Mouse (Mus musculus) cerebellum, adult 9-11 months (tissue): ENCODE results near the gene Frrs1.

Experiments used
- DNase-seq: peaks from one replicate; pipeline ENCODE4 v3.0.0; 2022

Gene Frrs1

GRCm38 (mm10) chr3:116917016-116917415 is 57.8 kb downstream of the Frrs1 start:
- no peak for DNase-seq

- DNase-seq = no peak
Measured at GRCm38 (mm10) chr3:116921535-116921934, 62.3 kb downstream of the Frrs1 start.

- DNase-seq = no peak
Measured at GRCm38 (mm10) chr3:116923042-116923441, 63.8 kb downstream of the Frrs1 start.

- DNase-seq = no peak
Measured at GRCm38 (mm10) chr3:116928994-116929393, 69.7 kb downstream of the Frrs1 start.

GRCm38 (mm10) chr3:116933158-116933557 is 73.9 kb downstream of the Frrs1 start:
- DNase-seq = no peak

GRCm38 (mm10) chr3:116936934-116937691 is 77.8 kb downstream of the Frrs1 start:
- DNase-seq = no peak

GRCm38 (mm10) chr3:116940804-116941558 is 81.7 kb downstream of the Frrs1 start:
- DNase-seq = no peak

- no peak for DNase-seq
Measured at GRCm38 (mm10) chr3:116941559-116942117, 82.4 kb downstream of the Frrs1 start.

- DNase-seq = no peak
Measured at GRCm38 (mm10) chr3:116942751-116943150, 83.5 kb downstream of the Frrs1 start.

- no peak for DNase-seq
Measured at GRCm38 (mm10) chr3:116943422-116943821, 84.2 kb downstream of the Frrs1 start.

- no peak for DNase-seq
Measured at GRCm38 (mm10) chr3:116946476-116946875, 87.2 kb downstream of the Frrs1 start.

GRCm38 (mm10) chr3:116950665-116951115 is 91.4 kb downstream of the Frrs1 start:
- DNase-seq = no peak

GRCm38 (mm10) chr3:116951489-116951888 is 92.2 kb downstream of the Frrs1 start:
- no peak for DNase-seq

- DNase-seq = no peak
Measured at GRCm38 (mm10) chr3:116952242-116952899, 93.1 kb downstream of the Frrs1 start.

- no peak for DNase-seq
Measured at GRCm38 (mm10) chr3:116953366-116953765, 94.1 kb downstream of the Frrs1 start.

- no peak for DNase-seq
Measured at GRCm38 (mm10) chr3:116955061-116955460, 95.8 kb downstream of the Frrs1 start.
